Mouse (Mus musculus): ENCODE data around the gene Lbh. TPM values are rescaled to one million over a fixed set of nuclear protein-coding genes. Genes with fewer than 3 reads are reported as not detected.

Gene Lbh
- total and polyA plus RNA-seq, 3 experiments: 354 to 522 (median 451) TPM

GRCm38 (mm10) chr17:72890398-72890898 is 27.7 kb upstream of the Lbh start:
- intact Hi-C loops (cut with DNase I): loop anchor here (1.0 to 10.0 kb wide), 5 partner anchors 26 to 404 kb away; no protein-coding TSS in a partner anchor
- TF ChIP-seq EP300 (IDR thresholded peaks at IDR 0.05; ENCODE audit: insufficient read depth, low read depth, low read length): no peak
- peak; percentile 1 for TF ChIP-seq CTCF (IDR thresholded peaks at IDR 0.05)
- no peak for TF ChIP-seq POLR2A (IDR thresholded peaks at IDR 0.05; ENCODE audit: insufficient read depth, low read depth, low read length)
- Histone ChIP-seq H3K27ac (no peak overlapping the region), H3K79me2 (replicated peaks; ENCODE audit: control insufficient read depth, insufficient read depth, low read length) (no peaks in the 10 kb centered on the region), H3K4me3 (no peak overlapping the region), H3K4me1 (ENCODE audit: control insufficient read depth, insufficient read depth, low read length) (no peaks in the 10 kb centered on the region; the same call in 1 of the 2 replicates), H3K36me3 (ENCODE audit: control insufficient read depth, insufficient read depth, low read length) (no peaks in the 10 kb centered on the region), H3K27me3 (ENCODE audit: control insufficient read depth, insufficient read depth, low read length) (no peaks in the 10 kb centered on the region), H3K9ac (ENCODE audit: low read depth, low read length) (no peak overlapping the region)
- 74% methylated on average over 8 of the region's 8 CpGs for WGBS
- no peak for DNase-seq

- WGBS: 85% methylated on average over 6 of the region's 6 CpGs
- Histone ChIP-seq H3K4me3 (no peak overlapping the region), H3K4me1 (ENCODE audit: control insufficient read depth, insufficient read depth, low read length) (no peaks in the 10 kb centered on the region; the same call in 1 of the 2 replicates), H3K79me2 (replicated peaks; ENCODE audit: control insufficient read depth, insufficient read depth, low read length) (no peaks in the 10 kb centered on the region), H3K27me3 (ENCODE audit: control insufficient read depth, insufficient read depth, low read length) (no peaks in the 10 kb centered on the region), H3K9ac (ENCODE audit: low read depth, low read length) (no peak overlapping the region), H3K36me3 (ENCODE audit: control insufficient read depth, insufficient read depth, low read length) (no peaks in the 10 kb centered on the region), H3K27ac (no peak overlapping the region)
- intact Hi-C loops (cut with DNase I): loop anchor here (2.0 to 10.0 kb wide), 4 partner anchors 25 to 403 kb away; no protein-coding TSS in a partner anchor
- no peak for TF ChIP-seq CTCF (IDR thresholded peaks at IDR 0.05)
- TF ChIP-seq EP300 (IDR thresholded peaks at IDR 0.05; ENCODE audit: insufficient read depth, low read depth, low read length): no peak
- TF ChIP-seq POLR2A (IDR thresholded peaks at IDR 0.05; ENCODE audit: insufficient read depth, low read depth, low read length): no peak
- DNase-seq: no peak
Measured at GRCm38 (mm10) chr17:72891556-72891955, 26.5 kb upstream of the Lbh start.

GRCm38 (mm10) chr17:72895506-72895905 is 22.6 kb upstream of the Lbh start:
- Histone ChIP-seq H3K27ac (no peak overlapping the region), H3K4me3 (no peak overlapping the region), H3K9ac (ENCODE audit: low read depth, low read length) (no peak overlapping the region), H3K4me1 (ENCODE audit: control insufficient read depth, insufficient read depth, low read length) (no peaks in the 10 kb centered on the region), H3K36me3 (ENCODE audit: control insufficient read depth, insufficient read depth, low read length) (no peaks in the 10 kb centered on the region), H3K27me3 (ENCODE audit: control insufficient read depth, insufficient read depth, low read length) (no peaks in the 10 kb centered on the region), H3K79me2 (replicated peaks; ENCODE audit: control insufficient read depth, insufficient read depth, low read length) (no peaks in the 10 kb centered on the region)
- intact Hi-C loops (cut with DNase I): loop anchor here (10.0 kb wide), 1 partner anchor 399 kb away; no protein-coding TSS in a partner anchor
- TF ChIP-seq CTCF (IDR thresholded peaks at IDR 0.05): no peak
- TF ChIP-seq POLR2A (IDR thresholded peaks at IDR 0.05; ENCODE audit: insufficient read depth, low read depth, low read length): no peak
- no peak for TF ChIP-seq EP300 (IDR thresholded peaks at IDR 0.05; ENCODE audit: insufficient read depth, low read depth, low read length)
- 77% methylated on average over 3 of the region's 3 CpGs for WGBS
- DNase-seq: no peak

GRCm38 (mm10) chr17:72897076-72897475 is 21.0 kb upstream of the Lbh start:
- intact Hi-C loops (cut with DNase I): loop anchor here (10.0 kb wide), 1 partner anchor 398 kb away; no protein-coding TSS in a partner anchor
- H3K79me2 ChIP-seq (replicated peaks; ENCODE audit: control insufficient read depth, insufficient read depth, low read length): no peaks in the 10 kb centered on the region
- H3K9ac ChIP-seq (ENCODE audit: low read depth, low read length): no peak overlapping the region
- TF ChIP-seq CTCF (IDR thresholded peaks at IDR 0.05) (no peak), EP300 (IDR thresholded peaks at IDR 0.05; ENCODE audit: insufficient read depth, low read depth, low read length) (no peak), POLR2A (IDR thresholded peaks at IDR 0.05; ENCODE audit: insufficient read depth, low read depth, low read length) (no peak)
- H3K27ac ChIP-seq: no peak overlapping the region
- H3K4me1 ChIP-seq (ENCODE audit: control insufficient read depth, insufficient read depth, low read length): no peaks in the 10 kb centered on the region
- no peak for DNase-seq
- H3K4me3 ChIP-seq: no peak overlapping the region
- WGBS: 84% methylated on average over 7 of the region's 7 CpGs
- no peaks in the 10 kb centered on the region for H3K36me3 ChIP-seq (ENCODE audit: control insufficient read depth, insufficient read depth, low read length)
- no peaks in the 10 kb centered on the region for H3K27me3 ChIP-seq (ENCODE audit: control insufficient read depth, insufficient read depth, low read length)

GRCm38 (mm10) chr17:72897961-72898360 is 20.1 kb upstream of the Lbh start:
- TF ChIP-seq EP300 (IDR thresholded peaks at IDR 0.05; ENCODE audit: insufficient read depth, low read depth, low read length) (no peak), POLR2A (IDR thresholded peaks at IDR 0.05; ENCODE audit: insufficient read depth, low read depth, low read length) (no peak), CTCF (IDR thresholded peaks at IDR 0.05) (no peak)
- H3K9ac ChIP-seq (ENCODE audit: low read depth, low read length): no peak overlapping the region
- no peak overlapping the region for H3K4me3 ChIP-seq
- no peaks in the 10 kb centered on the region for H3K36me3 ChIP-seq (ENCODE audit: control insufficient read depth, insufficient read depth, low read length)
- no peaks in the 10 kb centered on the region for H3K79me2 ChIP-seq (replicated peaks; ENCODE audit: control insufficient read depth, insufficient read depth, low read length)
- WGBS: 87% methylated on average over 5 of the region's 5 CpGs
- DNase-seq: no peak
- H3K4me1 ChIP-seq (ENCODE audit: control insufficient read depth, insufficient read depth, low read length): no peaks in the 10 kb centered on the region; the same call in 1 of the 2 replicates
- intact Hi-C loops (cut with DNase I): loop anchor here (10.0 kb wide), 1 partner anchor 397 kb away; no protein-coding TSS in a partner anchor
- no peak overlapping the region for H3K27ac ChIP-seq
- no peaks in the 10 kb centered on the region for H3K27me3 ChIP-seq (ENCODE audit: control insufficient read depth, insufficient read depth, low read length)

GRCm38 (mm10) chr17:72898775-72899174 is 19.3 kb upstream of the Lbh start:
- no peaks in the 10 kb centered on the region for H3K36me3 ChIP-seq (ENCODE audit: control insufficient read depth, insufficient read depth, low read length)
- WGBS: 60% methylated on average over 3 of the region's 3 CpGs
- DNase-seq: no peak
- no peak for TF ChIP-seq EP300 (IDR thresholded peaks at IDR 0.05; ENCODE audit: insufficient read depth, low read depth, low read length)
- no peak for TF ChIP-seq POLR2A (IDR thresholded peaks at IDR 0.05; ENCODE audit: insufficient read depth, low read depth, low read length)
- no peak for TF ChIP-seq CTCF (IDR thresholded peaks at IDR 0.05)
- no peaks in the 10 kb centered on the region; the same call in 1 of the 2 replicates for H3K4me1 ChIP-seq (ENCODE audit: control insufficient read depth, insufficient read depth, low read length)
- no peak overlapping the region for H3K27ac ChIP-seq
- no peaks in the 10 kb centered on the region for H3K79me2 ChIP-seq (replicated peaks; ENCODE audit: control insufficient read depth, insufficient read depth, low read length)
- H3K27me3 ChIP-seq (ENCODE audit: control insufficient read depth, insufficient read depth, low read length): no peaks in the 10 kb centered on the region
- no peak overlapping the region for H3K9ac ChIP-seq (ENCODE audit: low read depth, low read length)
- H3K4me3 ChIP-seq: no peak overlapping the region
- intact Hi-C loops (cut with DNase I): loop anchor here (10.0 kb wide), 1 partner anchor 396 kb away; no protein-coding TSS in a partner anchor
